Mouse (Mus musculus): ENCODE measurements at regions not wholly inside any gene's neighbourhood (a gene's known extent, or its start where the extent isn't known, plus 50 kb on each side); places are given as distances from the start of the nearest gene placed in this dataset.
"Not testable (repeated sequence)": the region's sequence is repeated elsewhere in the genome, so short reads cannot be mapped to it uniquely, and the experiment has no call there.

DNA sequence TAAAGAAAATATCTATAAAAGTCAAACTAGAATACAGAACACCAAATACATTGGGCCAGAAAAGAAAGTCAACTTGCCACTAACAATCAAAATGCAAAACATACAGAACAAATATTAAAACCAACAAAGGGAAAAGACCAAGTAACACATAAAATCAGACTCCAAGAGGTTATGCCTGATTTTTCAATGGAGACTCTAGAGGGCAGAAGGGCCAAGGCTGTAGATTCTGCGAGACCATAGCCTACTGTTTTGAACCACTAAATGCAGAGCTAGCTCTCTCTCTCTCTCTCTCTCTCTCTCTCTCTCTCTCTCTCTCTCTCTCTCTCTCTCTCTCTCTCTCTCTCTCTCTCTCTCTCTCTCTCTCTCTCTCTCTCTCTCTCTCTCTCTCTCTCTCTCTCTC is 221.2 kb downstream of the Gm5152 start:
- not testable (repeated sequence) for TF ChIP-seq CTCF (IDR thresholded peaks at IDR 0.05; ENCODE audit: low read depth, low read length); POLR2A (IDR thresholded peaks at IDR 0.05; ENCODE audit: extremely low read depth, insufficient read depth, low read length)

Data from liver, adult 2 months (tissue).